Mouse (Mus musculus) stomach, postnatal 0 days (tissue): ENCODE measurements around the gene Zranb1. TPM values are rescaled to one million over a fixed set of nuclear protein-coding genes. Genes with fewer than 3 reads are reported as not detected.

Experiments
- ATAC-seq: fragments of 200-750 bp; cut with Nextera tagmentation; 2 replicates; pipeline ENCODE4 v1.8.0; 2017; ENCODE audit not compliant: low FRiP score, low TSS enrichment
- DNase-seq: peaks from one replicate; pipeline ENCODE4 v3.0.0-alpha.2; 2016; ENCODE audit warnings: low spot score
- H3K27ac ChIP-seq: fragments of 300-500 bp; sonication (generic); replicated peaks from 2 replicates; pipeline ENCODE4 v1.5.1; 2014; ENCODE audit warnings: mild to moderate bottlenecking, control low read depth
- H3K27me3 ChIP-seq: fragments of 300-500 bp; sonication (generic); 2 replicates; pipeline ENCODE4 v1.6.1; 2014; ENCODE audit warnings: low read length; ENCODE audit not compliant: control insufficient read depth, insufficient read depth
- H3K36me3 ChIP-seq: fragments of 300-500 bp; sonication (generic); 2 replicates; pipeline ENCODE4 v1.6.1; 2014; ENCODE audit warnings: low read length, mixed read lengths; ENCODE audit not compliant: control insufficient read depth, insufficient read depth
- H3K4me1 ChIP-seq: fragments of 300-500 bp; sonication (generic); replicated peaks from 2 replicates; pipeline ENCODE4 v1.6.1; 2014; ENCODE audit warnings: antibody characterized with exemption; ENCODE audit not compliant: control insufficient read depth, insufficient read depth
- H3K4me2 ChIP-seq: fragments of 300-500 bp; sonication (generic); replicated peaks from 2 replicates; pipeline ENCODE4 v1.6.1; 2014; ENCODE audit warnings: low read depth, mild to moderate bottlenecking, control low read depth, moderate library complexity
- H3K4me3 ChIP-seq: fragments of 300-500 bp; sonication (generic); 2 replicates; pipeline ENCODE4 v1.5.1; 2014; ENCODE audit warnings: low read depth, low read length, control low read depth
- H3K9ac ChIP-seq: fragments of 300-500 bp; sonication (generic); 2 replicates; pipeline ENCODE4 v1.6.1; 2014; ENCODE audit warnings: mild to moderate bottlenecking, low read length, control low read depth, mixed read lengths
- H3K9me3 ChIP-seq: fragments of 300-500 bp; sonication (generic); 2 replicates; pipeline ENCODE4 v1.6.1; 2016; ENCODE audit warnings: low read length; ENCODE audit not compliant: control insufficient read depth
- CTCF ChIP-seq: IDR thresholded peaks from 2 replicates; pipeline ENCODE4 v1.5.1; 2016; ENCODE audit warnings: antibody characterized with exemption, low read depth, mild to moderate bottlenecking, moderate library complexity
- EP300 ChIP-seq: optimal IDR thresholded peaks from 2 replicates; pipeline ENCODE3; 2016; ENCODE audit warnings: antibody characterized with exemption
- WGBS: fragments of 180-500 bp; shearing (Covaris S2); extraction: QIAGEN DNeasy Blood & Tissue Kit; methylation state at CpG from one replicate; pipeline ENCODE4 v1.1.7; 2014; 5-methylcytosine and 5-hydroxymethylcytosine counted together
- polyA plus RNA-seq: library from polyadenylated mRNA; unstranded; fragments of >200 nt; fragmentation: Nextera tagmentation; extraction: Ambion mirVana; gene quantifications from 2 replicates; pipeline ENCODE4 v1.2.1, GENCODE M21; 2015

Gene Zranb1
- polyA plus RNA-seq: 16.9 and 17.9 TPM in 2 replicates

DNA sequence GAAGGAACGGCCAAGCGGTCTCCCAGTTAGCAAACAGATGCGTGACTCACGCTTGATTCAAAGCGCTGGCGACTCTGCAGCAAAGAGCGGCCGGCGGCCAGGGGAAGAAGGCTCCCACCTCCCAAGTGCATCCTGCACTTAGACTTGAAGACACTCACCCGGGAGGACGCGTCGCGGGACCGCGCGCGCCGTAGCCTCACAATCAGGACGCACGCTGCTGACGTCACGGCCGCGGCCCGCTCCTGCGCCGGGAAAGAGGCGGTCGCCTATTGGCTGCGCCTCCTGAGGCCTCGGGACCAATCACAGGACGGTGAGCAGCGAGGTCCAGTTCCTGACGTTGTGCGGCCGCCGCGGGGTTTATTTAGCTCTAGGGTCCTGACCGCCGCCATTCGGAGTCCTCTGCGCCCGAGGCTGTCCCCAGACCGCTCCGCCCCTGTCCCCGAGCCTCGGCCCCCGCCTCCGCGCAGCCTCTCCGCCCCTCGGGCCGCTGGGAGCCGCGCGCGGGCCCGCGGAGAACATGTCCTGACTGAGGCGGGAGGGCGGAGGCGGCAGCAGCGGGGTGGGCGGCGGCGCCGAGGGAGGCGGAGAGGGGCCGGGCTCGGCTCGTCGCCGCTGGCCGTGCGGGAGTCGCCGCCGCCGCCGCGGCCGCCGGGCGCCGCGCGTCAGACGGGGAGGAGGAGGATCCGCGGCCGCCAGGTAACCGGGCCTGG is at the start of gene Zranb1:
Gene Zranb1 (plus strand): TSS at position 293 of the 710 bp plus-strand sequence.
- peak; percentile 99 for ATAC-seq
- WGBS: 1% methylated on average over 72 of the region's 93 CpGs
- no peaks in the 10 kb centered on the region for H3K4me1 ChIP-seq
- H3K27ac ChIP-seq: peak within 1 kb of the TSS; percentile 99
- H3K4me2 ChIP-seq: peak within 1 kb of the TSS; percentile 71
- H3K36me3 ChIP-seq: no peaks in the 10 kb centered on the region
- peak within 1 kb of the TSS; percentile 96 for H3K9ac ChIP-seq
- H3K9me3 ChIP-seq: no peaks in the 10 kb centered on the region
- TF ChIP-seq EP300 (no peak), CTCF (no peak)
- H3K27me3 ChIP-seq: no peaks in the 10 kb centered on the region
- H3K4me3 ChIP-seq: peak within 1 kb of the TSS; percentile 98
- DNase-seq: peak; percentile 98

DNA sequence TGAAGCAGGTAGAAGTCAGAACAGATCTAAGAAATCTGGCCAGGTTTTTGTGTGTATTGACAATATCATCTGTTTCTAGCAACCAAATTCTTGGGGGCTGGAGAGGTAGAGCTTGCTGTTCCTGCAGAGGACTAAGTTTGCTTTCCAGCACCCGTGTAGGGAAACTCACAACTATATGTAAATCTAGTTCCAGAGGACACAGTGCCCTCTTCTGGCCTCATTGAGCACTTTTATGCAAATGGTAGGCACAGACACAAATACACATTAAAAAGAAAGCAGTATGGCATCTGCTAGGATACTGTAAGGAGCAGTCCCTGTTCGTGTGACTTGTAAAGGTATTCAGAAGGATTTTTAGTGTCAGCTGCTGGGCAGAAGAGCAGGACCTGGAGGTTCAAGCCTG is 48.6 kb upstream of the Zranb1 start:
- Histone ChIP-seq H3K9me3 (no peaks in the 10 kb centered on the region), H3K36me3 (peaks cover 29% of the 10 kb centered on the region), H3K4me3 (no peak overlapping the region), H3K4me2 (no peak overlapping the region), H3K27me3 (no peaks in the 10 kb centered on the region), H3K27ac (no peak overlapping the region), H3K4me1 (no peaks in the 10 kb centered on the region), H3K9ac (no peak overlapping the region)
- ATAC-seq: no peak
- DNase-seq: no peak
- peak; percentile 66 for TF ChIP-seq CTCF
- no peak for TF ChIP-seq EP300
- 72% methylated on average over 2 of the region's 2 CpGs for WGBS

- peak; percentile 64 for TF ChIP-seq CTCF
- no peak for TF ChIP-seq EP300
- H3K36me3 ChIP-seq: peaks cover 18% of the 10 kb centered on the region
- DNase-seq (no peak), ATAC-seq (no peak)
- no peaks in the 10 kb centered on the region for H3K9me3 ChIP-seq
- no peak overlapping the region for H3K4me3 ChIP-seq
- 87% methylated on average over 7 of the region's 7 CpGs for WGBS
- no peak overlapping the region for H3K4me2 ChIP-seq
- H3K27me3 ChIP-seq: no peaks in the 10 kb centered on the region
- no peak overlapping the region for H3K9ac ChIP-seq
- no peak overlapping the region for H3K27ac ChIP-seq
- no peaks in the 10 kb centered on the region for H3K4me1 ChIP-seq
Observed at GRCm38 (mm10) chr7:132884031-132884430, 46.9 kb upstream of the Zranb1 start.

DNA sequence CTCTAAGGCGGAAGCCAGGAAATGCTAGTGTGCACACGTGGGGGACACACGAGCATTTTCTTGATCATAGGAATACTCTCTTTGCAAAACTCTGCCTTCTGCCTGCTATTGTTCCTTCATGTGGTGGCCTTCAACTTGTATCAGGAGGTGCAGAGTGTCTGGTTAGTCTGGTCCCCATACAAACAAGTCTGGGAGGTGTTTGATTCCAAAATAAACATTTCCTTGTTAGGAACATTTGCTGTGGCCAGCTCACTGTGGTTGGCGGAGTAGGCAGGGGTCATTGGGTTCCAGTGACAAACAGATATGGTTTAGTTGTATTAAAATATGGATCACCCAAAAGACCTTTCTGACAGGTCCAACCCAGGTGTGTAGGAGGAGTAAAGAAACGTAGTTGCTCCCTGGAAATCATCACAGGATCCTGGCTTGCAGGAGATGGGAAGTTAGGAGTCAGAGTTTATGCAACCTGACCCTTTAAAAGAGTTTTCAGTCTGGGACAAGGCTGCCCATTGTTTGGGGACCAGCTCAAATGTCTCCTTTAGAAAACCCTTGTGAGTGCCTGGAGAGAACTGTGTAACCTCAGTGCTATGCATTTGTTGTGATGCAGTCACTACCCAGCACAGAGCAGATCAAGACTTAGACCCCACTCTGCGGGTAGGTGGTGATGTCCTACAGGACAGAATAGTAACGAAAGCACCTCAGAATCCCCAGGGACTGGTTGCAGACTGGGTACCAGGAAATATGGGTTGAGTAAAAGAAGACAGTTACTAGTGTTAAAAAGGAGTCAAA is 43.7 kb upstream of the Zranb1 start:
- peak; percentile 54; the same call in 1 of the 2 replicates for ATAC-seq
- Histone ChIP-seq H3K4me2 (no peak overlapping the region), H3K36me3 (peaks cover 5% of the 10 kb centered on the region; the same call in 1 of the 2 replicates), H3K4me3 (no peak overlapping the region), H3K27ac (0 out of 2 replicates have a peak overlapping the region, but pooled peaks have one; percentile 30), H3K9me3 (no peaks in the 10 kb centered on the region), H3K4me1 (no peaks in the 10 kb centered on the region), H3K9ac (no peak overlapping the region), H3K27me3 (no peaks in the 10 kb centered on the region)
- 41% methylated on average over 7 of the region's 7 CpGs for WGBS
- TF ChIP-seq EP300: no peak
- TF ChIP-seq CTCF: no peak
- peak; percentile 20 for DNase-seq

DNA sequence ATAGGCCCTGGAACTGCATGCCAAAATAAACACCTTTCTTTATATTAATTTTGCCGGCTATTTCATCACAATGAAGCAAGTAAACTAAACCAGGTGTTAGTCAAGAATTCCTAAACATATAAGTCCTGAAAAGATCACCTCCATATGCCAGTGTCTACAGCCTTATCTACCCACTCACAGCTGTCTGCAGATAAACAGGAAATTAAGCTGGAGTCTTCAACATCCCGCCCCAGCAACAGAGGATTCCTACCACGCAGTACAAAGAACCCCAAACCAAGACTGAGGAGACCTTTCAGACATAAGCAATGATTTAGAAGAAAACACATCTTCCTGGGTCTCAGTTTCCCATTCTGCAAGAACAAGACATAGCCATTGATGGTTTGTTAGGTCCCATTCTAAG is 42.9 kb upstream of the Zranb1 start:
- Histone ChIP-seq H3K27me3 (no peaks in the 10 kb centered on the region), H3K4me3 (no peak overlapping the region)
- WGBS: 40% methylated on average over 3 of the region's 3 CpGs

More for the DNA sequence above, 42.9 kb upstream of the Zranb1 start:
- Histone ChIP-seq H3K9ac (no peak overlapping the region), H3K9me3 (no peaks in the 10 kb centered on the region), H3K27ac (no peak overlapping the region), H3K4me1 (no peaks in the 10 kb centered on the region), H3K36me3 (peaks cover 2% of the 10 kb centered on the region; the same call in 1 of the 2 replicates), H3K4me2 (no peak overlapping the region)
- DNase-seq (no peak), ATAC-seq (no peak)
- TF ChIP-seq EP300 (no peak), CTCF (no peak)
